Mouse (Mus musculus) lung, postnatal 0 days (tissue): Measurements from ENCODE around the gene Zyx.

Experiments used
- CTCF ChIP-seq: IDR thresholded peaks from 2 replicates; pipeline ENCODE4 v1.5.1; 2016; ENCODE audit warnings: antibody characterized with exemption, mild to moderate bottlenecking
- EP300 ChIP-seq: IDR thresholded peaks from 2 replicates; pipeline ENCODE4 v1.6.1; 2016; ENCODE audit warnings: antibody characterized with exemption, mild to moderate bottlenecking, control low read depth

DNA sequence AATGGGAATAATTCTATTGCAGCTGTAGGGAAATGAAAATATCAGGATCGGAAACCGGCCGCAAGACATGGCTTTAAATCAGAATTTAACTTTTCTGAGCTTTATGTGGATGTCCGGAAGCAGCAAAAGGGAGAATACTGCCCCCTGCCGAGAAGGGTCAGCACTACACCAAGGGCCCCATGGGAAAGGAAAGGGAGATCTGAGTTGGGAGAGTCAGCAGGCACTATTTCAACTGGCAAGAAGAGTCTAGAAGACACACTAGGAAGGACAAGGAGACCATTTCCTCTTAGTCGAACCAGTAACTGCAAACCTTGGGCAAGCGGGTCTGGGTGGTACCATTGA, 24.2 kb upstream of the Zyx start:
- TF ChIP-seq CTCF, result peak; percentile 85
- TF ChIP-seq EP300, result no peak
